In genomic region chr4:135066766-135067479, GRCm38 (mm10) we compare ENCODE assay signal across 9 mouse cellular contexts. TPM values are rescaled to one million over a fixed set of nuclear protein-coding genes. Genes with fewer than 3 reads are reported as not detected.
DNase-seq lines count a peak whose midpoint lies in the region; ATAC-seq and TF ChIP-seq lines count a peak whose summit lies in the region.
"Had no signal": no experiment of that assay in that cellular context is flagged by ENCODE, and none has a peak within 500 bp of the region (broad histone marks: within the 10 kb centered on the region; RNA-seq: fewer than 3 reads in every experiment).

No protein-coding gene starts in this region.

- H3K27ac ChIP-seq in limb, embryonic 13.5 days = no peak overlapping the region
- H3K27ac ChIP-seq: embryonic facial prominence, embryonic 12.5 days had no signal

- peaks cover 9% of the 10 kb centered on the region for H3K27me3 ChIP-seq in limb, embryonic 13.5 days
- H3K27me3 ChIP-seq in myocyte (ENCODE audit: control insufficient read depth, insufficient read depth, insufficient read length) = no peaks in the 10 kb centered on the region
- no peaks in the 10 kb centered on the region for H3K27me3 ChIP-seq in splenic B cell, adult 2 months (ENCODE audit: control insufficient read depth, insufficient read depth, low read length, poor library complexity, severe bottlenecking)
- H3K27me3 ChIP-seq: embryonic facial prominence, embryonic 12.5 days had no signal

- no peak overlapping the region for H3ac ChIP-seq in myocyte (ENCODE audit: control insufficient read depth, insufficient read length)

- peak overlapping the region; percentile 38 for H3K4me2 ChIP-seq in limb, embryonic 13.5 days (replicated peaks)
- H3K4me2 ChIP-seq in myocyte (ENCODE audit: low read depth) = peak overlapping the region; percentile 67
- H3K4me2 ChIP-seq: embryonic facial prominence, embryonic 12.5 days had no signal

- peak; percentile 44; the same call in 1 of the 2 replicates for ATAC-seq in limb, embryonic 13.5 days (ENCODE audit: low FRiP score, low read depth)

- peaks cover 5% of the 10 kb centered on the region; the same call in 1 of the 2 replicates for H3K4me1 ChIP-seq in limb, embryonic 13.5 days
- H3K4me1 ChIP-seq: embryonic facial prominence, embryonic 12.5 days had no signal

- no peaks in the 10 kb centered on the region for H3K36me3 ChIP-seq in limb, embryonic 13.5 days
- H3K36me3 ChIP-seq in myocyte (ENCODE audit: control insufficient read depth, insufficient read depth) = no peaks in the 10 kb centered on the region
- H3K36me3 ChIP-seq in splenic B cell, adult 2 months (ENCODE audit: control insufficient read depth, insufficient read depth, low read length, poor library complexity, severe bottlenecking) = no peaks in the 10 kb centered on the region
- H3K36me3 ChIP-seq: embryonic facial prominence, embryonic 12.5 days had no signal

- no peak overlapping the region for H3K9ac ChIP-seq in limb, embryonic 13.5 days
- H3K9ac ChIP-seq: embryonic facial prominence, embryonic 12.5 days had no signal

- no peaks in the 10 kb centered on the region for H3K79me2 ChIP-seq in myocyte (ENCODE audit: control insufficient read depth, insufficient read depth)

- 8% methylated on average over 19 of the region's 19 CpGs for WGBS in limb, embryonic 13.5 days

- TF ChIP-seq POLR2A in myocyte (IDR thresholded peaks at IDR 0.05; ENCODE audit: insufficient read length, low read depth) = no peak

- peak; percentile 65 for DNase-seq in 3134 (ENCODE audit: extremely low read depth, insufficient read length, low spot score)
- peak; percentile 81 to 83 for DNase-seq in adrenal gland, adult 18-20 months (ENCODE audit: low spot score in 2 of 2)
- DNase-seq in embryo, embryonic 10.5 days (ENCODE audit: low spot score) = peak; percentile 96
- DNase-seq in heart, adult 11 months = peak; percentile 97
- peak; percentile 69 to 88 for DNase-seq in kidney, adult 8-10 months
- peak; percentile 90 for DNase-seq in splenic B cell, adult 2 months (ENCODE audit: low read depth, low spot score)

- no peak overlapping the region for H3K4me3 ChIP-seq in limb, embryonic 13.5 days
- H3K4me3 ChIP-seq in myocyte = no peak overlapping the region
- H3K4me3 ChIP-seq: embryonic facial prominence, embryonic 12.5 days had no signal

- no peaks in the 10 kb centered on the region for H3K9me3 ChIP-seq in limb, embryonic 13.5 days
- H3K9me3 ChIP-seq: embryonic facial prominence, embryonic 12.5 days had no signal

TF ChIP-seq in myocyte, 11 proteins besides CTCF, POLR2A, EP300 and RAD21:
- TF ChIP-seq E2F4 (IDR thresholded peaks at IDR 0.05; ENCODE audit: insufficient read depth) = peak; percentile 51
- peak in 1 of 3 experiments; percentile 20 for TF ChIP-seq MYOD1 (IDR thresholded peaks at IDR 0.05; ENCODE audit: control insufficient read depth in 1 of 3, insufficient read length in 2 of 3, low read depth in 2 of 3)
- no peak for TF ChIP-seq USF1 (IDR thresholded peaks at IDR 0.05; ENCODE audit: low read depth)
- TF ChIP-seq CEBPB (IDR thresholded peaks at IDR 0.05; ENCODE audit: insufficient read depth, poor library complexity, severe bottlenecking) = no peak
- peak in 1 of 3 experiments; percentile 4 for TF ChIP-seq MYOG (IDR thresholded peaks at IDR 0.05; ENCODE audit: control insufficient read depth in 1 of 3, insufficient read depth in 1 of 3, insufficient read length in 2 of 3, low read depth in 2 of 3)
- TF ChIP-seq REST (IDR thresholded peaks at IDR 0.05; ENCODE audit: insufficient read depth, insufficient read length) = no peak

RNA-seq across cellular contexts. Expression of gene Runx3, which starts 53.5 kb away (rescaled TPM):
- 1 to 10 TPM; 2.3 to 4.8 TPM for total RNA-seq in adrenal gland, adult 18-20 months (2021)
- polyA plus RNA-seq in limb, embryonic 13.5 days (2015; fragmentation: Nextera tagmentation; extraction: Ambion mirVana) = 3.7 and 4.6 TPM in 2 replicates
- polyA plus RNA-seq in myocyte (2012; fragmentation: generic; extraction: Trizol) = 19.6 TPM
